ENCODE assay signal across 9 mouse cellular contexts in the genomic region with DNA sequence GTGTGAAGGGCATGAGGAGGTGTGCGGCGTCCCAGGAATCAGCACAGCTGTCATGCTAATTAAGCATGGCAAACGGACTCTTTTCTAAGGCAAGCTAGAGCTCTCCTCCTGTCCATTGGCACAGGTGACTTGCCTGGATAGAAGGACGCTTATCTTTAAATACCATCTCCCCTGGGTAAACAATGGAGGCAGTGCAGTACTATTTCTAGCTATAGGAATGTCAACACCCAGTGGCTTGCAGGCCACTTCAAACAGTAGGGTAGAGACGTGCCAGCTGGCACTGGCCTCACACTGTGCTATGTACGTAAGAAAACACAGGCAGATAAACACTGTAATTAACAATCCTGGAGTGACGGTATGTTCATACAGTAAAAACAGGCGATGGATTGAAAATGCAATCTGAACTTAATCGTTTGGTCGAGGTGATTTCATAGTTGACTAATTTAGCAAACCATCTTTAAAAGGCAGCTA. TPM values are rescaled to one million over a fixed set of nuclear protein-coding genes. Genes with fewer than 3 reads are reported as not detected.
DNase-seq lines count a peak whose midpoint lies in the region; ATAC-seq and TF ChIP-seq lines count a peak whose summit lies in the region.
"Had no signal": no experiment of that assay in that cellular context is flagged by ENCODE, and none has a peak within 500 bp of the region (broad histone marks: within the 10 kb centered on the region; RNA-seq: fewer than 3 reads in every experiment).

No protein-coding gene starts in this region.

- 19% methylated on average over 10 of the region's 10 CpGs for WGBS in forebrain, embryonic 16.5 days
- WGBS in kidney, embryonic 14.5 days, result 45% methylated on average over 10 of the region's 10 CpGs
- 37% methylated on average over 10 of the region's 10 CpGs for WGBS in midbrain, postnatal 0 days

- intact Hi-C loops in left cerebral cortex, postnatal 4 days (cut with DNase I), result no loop called here
- intact Hi-C loops in left cerebral cortex, adult 2 months (cut with DNase I), result loop anchor here (10.0 kb wide), 1 partner anchor 83 kb away; no protein-coding TSS in a partner anchor

- peak; percentile 57 for DNase-seq in left cerebral cortex, postnatal 4 days
- DNase-seq in left cerebral cortex, adult 2 months (ENCODE audit: extremely low spot score in 1 of 2, low spot score in 2 of 2), result no peak
- DNase-seq in midbrain, postnatal 0 days (ENCODE audit: low spot score), result peak; percentile 66
- DNase-seq in thymus, adult 18-20 months, result no peak
- no peak for DNase-seq in thymus, postnatal 0 days (ENCODE audit: low spot score)
- no peak for DNase-seq in yolk sac, embryonic 10.5 days (ENCODE audit: low spot score)

- peak; percentile 78 for ATAC-seq in forebrain, embryonic 16.5 days
- ATAC-seq in kidney, embryonic 14.5 days (ENCODE audit: low FRiP score, low TSS enrichment), result peak; percentile 75
- ATAC-seq in midbrain, postnatal 0 days (ENCODE audit: low FRiP score), result peak; percentile 41

- H3K9ac ChIP-seq in forebrain, embryonic 16.5 days (replicated peaks; ENCODE audit: low read depth, low read length), result no peak overlapping the region
- H3K9ac ChIP-seq in kidney, embryonic 14.5 days (ENCODE audit: low read depth, low read length), result no peak overlapping the region
- no peak overlapping the region for H3K9ac ChIP-seq in midbrain, postnatal 0 days (replicated peaks; ENCODE audit: low read length, poor library complexity, severe bottlenecking)
- H3K9ac ChIP-seq: embryonic facial prominence, embryonic 13.5 days had no signal

- H3K4me2 ChIP-seq in forebrain, embryonic 16.5 days (ENCODE audit: low read length), result no peak overlapping the region
- no peak overlapping the region for H3K4me2 ChIP-seq in kidney, embryonic 14.5 days (replicated peaks; ENCODE audit: low read depth, low read length)
- H3K4me2 ChIP-seq in midbrain, postnatal 0 days (ENCODE audit: low read depth, low read length, poor library complexity, severe bottlenecking), result no peak overlapping the region
- H3K4me2 ChIP-seq: embryonic facial prominence, embryonic 13.5 days had no signal

- no peak for TF ChIP-seq CTCF in left cerebral cortex, adult 2 months (IDR thresholded peaks at IDR 0.05)
- no peak for TF ChIP-seq CTCF in midbrain, postnatal 0 days (IDR thresholded peaks at IDR 0.05)

- H3K36me3 ChIP-seq in forebrain, embryonic 16.5 days (ENCODE audit: control insufficient read depth, insufficient read depth), result no peaks in the 10 kb centered on the region
- no peaks in the 10 kb centered on the region for H3K36me3 ChIP-seq in kidney, embryonic 14.5 days (ENCODE audit: control insufficient read depth, insufficient read depth, low read length)
- H3K36me3 ChIP-seq in midbrain, postnatal 0 days (ENCODE audit: insufficient read depth, low read length), result no peaks in the 10 kb centered on the region
- H3K36me3 ChIP-seq: embryonic facial prominence, embryonic 13.5 days had no signal

- no peak overlapping the region for H3K27ac ChIP-seq in left cerebral cortex, adult 2 months
- H3K27ac ChIP-seq in forebrain, embryonic 16.5 days (ENCODE audit: low read length), result no peak overlapping the region
- H3K27ac ChIP-seq in kidney, embryonic 14.5 days (ENCODE audit: low read depth, low read length), result no peak overlapping the region
- no peak overlapping the region for H3K27ac ChIP-seq in midbrain, postnatal 0 days (ENCODE audit: low read depth, low read length)
- H3K27ac ChIP-seq: embryonic facial prominence, embryonic 13.5 days had no signal

- no peaks in the 10 kb centered on the region for H3K27me3 ChIP-seq in forebrain, embryonic 16.5 days (replicated peaks; ENCODE audit: control insufficient read depth, insufficient read depth, low read length)
- no peaks in the 10 kb centered on the region for H3K27me3 ChIP-seq in kidney, embryonic 14.5 days (ENCODE audit: control insufficient read depth, insufficient read depth, low read length)
- no peaks in the 10 kb centered on the region for H3K27me3 ChIP-seq in midbrain, postnatal 0 days (ENCODE audit: insufficient read depth, low read length)
- H3K27me3 ChIP-seq: embryonic facial prominence, embryonic 13.5 days had no signal

- H3K4me3 ChIP-seq in left cerebral cortex, adult 2 months, result no peak overlapping the region
- no peak overlapping the region for H3K4me3 ChIP-seq in forebrain, embryonic 16.5 days (replicated peaks; ENCODE audit: low read length)
- no peak overlapping the region for H3K4me3 ChIP-seq in kidney, embryonic 14.5 days (ENCODE audit: low read length)
- no peak overlapping the region for H3K4me3 ChIP-seq in midbrain, postnatal 0 days (ENCODE audit: low read depth, low read length)
- H3K4me3 ChIP-seq: embryonic facial prominence, embryonic 13.5 days had no signal

- peaks cover 16% of the 10 kb centered on the region for H3K4me1 ChIP-seq in forebrain, embryonic 16.5 days (replicated peaks; ENCODE audit: control insufficient read depth, insufficient read depth, low read length)
- H3K4me1 ChIP-seq in kidney, embryonic 14.5 days (ENCODE audit: control insufficient read depth, insufficient read depth, low read length), result no peaks in the 10 kb centered on the region
- no peaks in the 10 kb centered on the region for H3K4me1 ChIP-seq in midbrain, postnatal 0 days (ENCODE audit: insufficient read depth, low read length)

- H3K9me3 ChIP-seq in forebrain, embryonic 16.5 days (ENCODE audit: control insufficient read depth, low read length), result no peaks in the 10 kb centered on the region
- H3K9me3 ChIP-seq in kidney, embryonic 14.5 days (ENCODE audit: control insufficient read depth, low read length), result no peaks in the 10 kb centered on the region
- no peaks in the 10 kb centered on the region for H3K9me3 ChIP-seq in midbrain, postnatal 0 days (ENCODE audit: low read length)
- H3K9me3 ChIP-seq: embryonic facial prominence, embryonic 13.5 days had no signal

RNA-seq across cellular contexts. Expression of a gene that starts 28.2 kb away (rescaled TPM):
- total RNA-seq in left cerebral cortex, postnatal 4 days (2021), result not detected
- total RNA-seq in left cerebral cortex, adult 2 months (2021), result not detected
- not detected in 2 replicates for polyA plus RNA-seq in forebrain, embryonic 16.5 days (2015; fragmentation: Nextera tagmentation; extraction: Ambion mirVana)
- polyA plus RNA-seq in kidney, embryonic 14.5 days (2014; fragmentation: Nextera tagmentation; extraction: Ambion mirVana), result 0.20 TPM in 1 of 2 replicates, not detected in the other
- total RNA-seq in midbrain, postnatal 0 days (2014; rRNA removed), result not detected in 2 replicates
- not detected in 2 replicates for polyA plus RNA-seq in midbrain, postnatal 0 days (2015; fragmentation: Nextera tagmentation; extraction: Ambion mirVana)
- 0.07 and 0.15 TPM in 2 replicates for polyA plus RNA-seq in thymus, postnatal 0 days (2015; fragmentation: Nextera tagmentation; extraction: Ambion mirVana)
- polyA plus RNA-seq: embryonic facial prominence, embryonic 13.5 days had no signal

Comparison
In these comparisons a context has a peak if more than half of its experiments do, and no peak if none do; other contexts are left out.
1. DNase-seq: peak in left cerebral cortex, postnatal 4 days (single experiment) and midbrain, postnatal 0 days (single experiment); none in left cerebral cortex, adult 2 months (0 of 2), thymus, adult 18-20 months (0 of 2), thymus, postnatal 0 days (single experiment) and yolk sac, embryonic 10.5 days (single experiment).
2. Peak in every context shown above with its lines, with median percentiles within 50 percentile points of each other: ATAC-seq.